Mouse (Mus musculus) ES-E14 (cell line): Measurements from ENCODE around the gene Tmem104. TPM values are rescaled to one million over a fixed set of nuclear protein-coding genes. Genes with fewer than 3 reads are reported as not detected.

Experiments
- DNase-seq: peaks from one replicate; pipeline ENCODE4 v3.0.0-alpha.2; 2013; ENCODE audit warnings: low read depth, low spot score
- H3K27ac ChIP-seq: 2 replicates; pipeline ENCODE4 v1.5.1; 2012; ENCODE audit warnings: low read depth, mild to moderate bottlenecking, low read length, moderate library complexity, mixed read lengths; ENCODE audit not compliant: poor library complexity, insufficient read depth, severe bottlenecking
- H3K36me3 ChIP-seq: 2 replicates; pipeline ENCODE4 v1.6.1; 2012; ENCODE audit warnings: mild to moderate bottlenecking, low read length, moderate library complexity, mixed read lengths; ENCODE audit not compliant: control insufficient read depth, poor library complexity, insufficient read depth, severe bottlenecking
- H3K4me1 ChIP-seq, 2 experiments: fragments of 150-350 bp in 1 of 2; sonication (generic) in 1 of 2; 2 replicates each; pipeline ENCODE4 v1.6.1; 2012; ENCODE audit warnings: low read length in 2 of 2, mild to moderate bottlenecking in 1 of 2, mixed read lengths in 1 of 2; ENCODE audit not compliant: control insufficient read depth in 2 of 2, insufficient read depth in 2 of 2, poor library complexity in 1 of 2
- H3K4me3 ChIP-seq, 2 experiments: fragments of 150-350 bp in 1 of 2; sonication (generic) in 1 of 2; 2 replicates each; pipeline ENCODE4 v1.5.1; 2012; ENCODE audit warnings: low read length in 2 of 2, low read depth in 1 of 2, mild to moderate bottlenecking in 1 of 2, mixed read lengths in 1 of 2; ENCODE audit not compliant: insufficient read depth in 1 of 2, poor library complexity in 1 of 2, severe bottlenecking in 1 of 2
- H3K9ac ChIP-seq: 2 replicates; pipeline ENCODE4 v1.6.1; 2012; ENCODE audit warnings: low read depth, mild to moderate bottlenecking, low read length, mixed read lengths; ENCODE audit not compliant: poor library complexity, insufficient read depth, severe bottlenecking
- H3K9me3 ChIP-seq: fragments of 150-350 bp; sonication (generic); 2 replicates; pipeline ENCODE4 v1.6.1; 2012; ENCODE audit warnings: low read depth, mild to moderate bottlenecking, low read length; ENCODE audit not compliant: control insufficient read depth, insufficient read depth
- CHD2 ChIP-seq: IDR thresholded peaks from 2 replicates; pipeline ENCODE4 v1.6.1; 2014; ENCODE audit warnings: mild to moderate bottlenecking, low read depth, low read length, inconsistent platforms
- HCFC1 ChIP-seq: IDR thresholded peaks from 2 replicates; pipeline ENCODE4 v1.6.1; 2012; ENCODE audit warnings: low read length, inconsistent platforms, borderline replicate concordance; ENCODE audit not compliant: insufficient read depth
- MAFK ChIP-seq: IDR thresholded peaks from 2 replicates; pipeline ENCODE4 v1.6.1; 2014; ENCODE audit warnings: mild to moderate bottlenecking, low read depth, low read length, inconsistent platforms; ENCODE audit not compliant: insufficient read depth
- ZC3H11A ChIP-seq: IDR thresholded peaks from 2 replicates; pipeline ENCODE4 v1.6.1; 2012; ENCODE audit warnings: low read depth, mild to moderate bottlenecking, inconsistent platforms, low read length, borderline replicate concordance
- ZNF384 ChIP-seq: IDR thresholded peaks from 2 replicates; pipeline ENCODE4 v1.6.1; 2012; ENCODE audit warnings: low read depth, low read length, inconsistent platforms
- in situ Hi-C, 2 experiments: fragments of 600-800 bp; cut with MboI; formaldehyde crosslinking; loops; one replicate each; pipeline ENCODE4 v1.15.1; 2025; ENCODE audit warnings: low sequenced_read_pairs in 2 of 2, inconsistent platforms in 1 of 2; ENCODE audit not compliant: unreplicated experiment in 2 of 2
- total RNA-seq: library from RNA; depleted of rRNA; stranded (reverse); fragments of 300-350 nt; gene quantifications from 2 replicates; pipeline ENCODE4 v1.2.3, GENCODE M21; 2012

Gene Tmem104
- total RNA-seq, 1 experiment = 14.7 TPM

- Histone ChIP-seq H3K9me3 (no peaks in the 10 kb centered on the region), H3K36me3 (peaks cover 37% of the 10 kb centered on the region), H3K4me1 (peaks cover 13 to 50% of the 10 kb centered on the region in 2 experiments), H3K27ac (no peak overlapping the region), H3K9ac (no peak overlapping the region), H3K4me3 (no peak overlapping the region)
- DNase-seq = no peak
- in situ Hi-C loops = no loop called here
- no peak for TF ChIP-seq ZC3H11A
- TF ChIP-seq CHD2 = no peak
- TF ChIP-seq HCFC1 = no peak
Measured at GRCm38 (mm10) chr11:115176399-115177190, 10.7 kb upstream of the Tmem104 start.

- in situ Hi-C loops = no loop called here
- H3K4me3 ChIP-seq = no peak overlapping the region
- no peak overlapping the region for H3K27ac ChIP-seq
- H3K9me3 ChIP-seq = no peaks in the 10 kb centered on the region
- H3K4me1 ChIP-seq = peaks cover 7 to 44% of the 10 kb centered on the region in 2 experiments
- no peak overlapping the region for H3K9ac ChIP-seq
- DNase-seq = no peak
- H3K36me3 ChIP-seq = peaks cover 41% of the 10 kb centered on the region
- no peak for TF ChIP-seq HCFC1
- TF ChIP-seq MAFK = no peak
- no peak for TF ChIP-seq ZC3H11A
- no peak for TF ChIP-seq ZNF384
- no peak for TF ChIP-seq CHD2
Measured at GRCm38 (mm10) chr11:115177559-115178195, 9.6 kb upstream of the Tmem104 start.

- Histone ChIP-seq H3K36me3 (peaks cover 49% of the 10 kb centered on the region), H3K4me1 (peaks cover 4 to 37% of the 10 kb centered on the region in 2 experiments; a peak in 3 of 4 replicates), H3K9ac (no peak overlapping the region), H3K27ac (no peak overlapping the region), H3K9me3 (no peaks in the 10 kb centered on the region), H3K4me3 (no peak overlapping the region)
- TF ChIP-seq HCFC1 (no peak), ZNF384 (no peak), CHD2 (no peak)
- no peak for DNase-seq
- in situ Hi-C loops = no loop called here
Measured at GRCm38 (mm10) chr11:115178766-115179165, 8.5 kb upstream of the Tmem104 start.

DNA sequence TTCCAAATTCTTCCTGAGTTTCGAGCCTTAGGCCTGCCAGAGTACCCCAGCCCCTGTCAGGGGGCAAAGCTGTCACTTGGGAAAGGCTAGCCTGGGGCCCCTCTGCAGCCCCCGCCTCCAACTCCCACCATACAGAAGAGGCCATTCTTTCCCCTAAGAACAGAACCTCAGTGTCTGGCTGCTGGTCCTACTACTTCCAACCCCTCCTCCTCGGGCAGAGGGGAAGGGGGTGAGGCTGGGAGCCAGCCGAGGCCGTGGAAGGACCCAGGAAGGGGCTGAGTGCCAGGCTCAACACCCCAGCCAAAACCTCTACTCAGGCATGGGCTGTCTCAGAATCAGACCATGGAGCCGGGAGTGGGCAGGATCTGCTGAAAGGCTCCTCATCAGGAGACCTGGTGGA, 8.1 kb upstream of the Tmem104 start:
- H3K36me3 ChIP-seq = peaks cover 49% of the 10 kb centered on the region
- in situ Hi-C loops = no loop called here
- no peak for DNase-seq
- H3K4me3 ChIP-seq = no peak overlapping the region
- TF ChIP-seq CHD2 (no peak), HCFC1 (no peak), MAFK (no peak), ZNF384 (no peak), ZC3H11A (no peak)
- no peak overlapping the region for H3K27ac ChIP-seq
- H3K4me1 ChIP-seq = peaks cover 4 to 34% of the 10 kb centered on the region in 2 experiments; a peak in 3 of 4 replicates
- H3K9me3 ChIP-seq = no peaks in the 10 kb centered on the region
- H3K9ac ChIP-seq = no peak overlapping the region
